Mouse (Mus musculus) heart, postnatal 0 days (tissue): ENCODE measurements at regions not wholly inside any gene's neighbourhood (a gene's known extent, or its start where the extent isn't known, plus 50 kb on each side); places are given as distances from the start of the nearest gene placed in this dataset.

ENCODE experiments used
- CTCF ChIP-seq: IDR thresholded peaks from 2 replicates; pipeline ENCODE4 v1.5.1; 2016; ENCODE audit warnings: antibody characterized with exemption, control low read depth, low read depth
- EP300 ChIP-seq: IDR thresholded peaks from 2 replicates; pipeline ENCODE4 v1.6.1; 2016; ENCODE audit warnings: antibody characterized with exemption, low read depth

DNA sequence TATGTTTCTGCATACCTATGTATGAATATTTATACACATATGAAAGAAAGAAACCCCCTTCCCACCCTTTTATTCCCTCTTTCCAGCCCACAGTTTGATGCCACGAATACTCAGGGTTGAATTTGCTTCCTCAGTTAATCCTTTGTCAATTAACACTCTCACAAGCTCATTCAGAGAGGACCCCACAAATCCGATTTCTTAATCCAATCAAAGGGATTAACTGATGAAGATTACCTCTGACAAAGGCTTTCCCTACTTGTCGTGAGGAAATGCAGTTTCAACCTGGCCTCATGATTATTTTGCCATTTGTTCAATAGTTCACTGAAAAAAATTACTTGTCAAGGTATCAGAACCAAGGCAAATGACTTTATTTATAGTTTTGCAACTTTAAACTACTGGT lies 91.8 kb upstream of the Col8a1 start:
- TF ChIP-seq CTCF = no peak
- no peak for TF ChIP-seq EP300
